Mouse (Mus musculus) thymus, postnatal 36 days (tissue): Measurements from ENCODE around the gene Slc9a9.

Experiments used
- DNase-seq, 2 experiments: peaks; one replicate each; pipeline ENCODE4 v3.0.0; 2022; ENCODE audit warnings: mixed read lengths in 2 of 2

Slc9a9 gene

DNA sequence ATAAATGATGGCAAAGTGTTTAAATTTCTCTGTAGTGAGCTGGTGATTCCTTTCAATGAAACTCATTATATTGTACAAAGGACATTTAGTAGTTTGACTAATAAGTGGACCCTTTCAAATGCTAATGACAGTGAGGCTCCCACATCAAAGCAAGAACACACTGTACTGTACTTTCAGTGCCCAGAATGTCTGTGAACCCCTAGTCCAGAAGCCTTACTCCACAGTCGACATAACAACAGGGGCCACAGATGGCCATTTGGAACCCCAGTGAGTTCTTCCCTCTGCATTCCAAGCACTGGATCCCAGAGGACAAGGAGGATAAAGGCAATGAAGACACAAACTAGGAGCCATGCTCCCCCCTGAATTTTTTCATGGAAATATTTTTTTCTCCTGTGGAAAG lies 299.4 kb downstream of the Slc9a9 start:
- DNase-seq: no peak

DNA sequence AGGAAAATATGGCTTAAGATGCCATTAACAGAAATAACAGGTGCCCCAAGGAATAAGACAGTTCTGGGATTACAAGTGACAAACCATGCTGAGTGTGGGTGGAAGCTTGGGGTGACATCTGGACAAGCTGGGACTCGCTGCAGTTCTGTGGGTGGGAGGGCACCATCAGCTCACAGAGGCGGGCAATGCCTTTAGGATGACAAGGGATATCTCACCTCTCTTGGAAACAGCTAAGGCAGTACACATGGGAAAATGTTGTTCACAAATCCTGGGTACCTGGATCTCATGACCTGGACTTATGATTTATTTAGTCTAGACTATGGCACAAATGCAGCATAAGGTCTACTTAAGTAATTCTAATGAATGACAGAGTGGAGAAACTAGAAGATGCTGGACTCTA lies 302.3 kb downstream of the Slc9a9 start:
- no peak for DNase-seq

DNA sequence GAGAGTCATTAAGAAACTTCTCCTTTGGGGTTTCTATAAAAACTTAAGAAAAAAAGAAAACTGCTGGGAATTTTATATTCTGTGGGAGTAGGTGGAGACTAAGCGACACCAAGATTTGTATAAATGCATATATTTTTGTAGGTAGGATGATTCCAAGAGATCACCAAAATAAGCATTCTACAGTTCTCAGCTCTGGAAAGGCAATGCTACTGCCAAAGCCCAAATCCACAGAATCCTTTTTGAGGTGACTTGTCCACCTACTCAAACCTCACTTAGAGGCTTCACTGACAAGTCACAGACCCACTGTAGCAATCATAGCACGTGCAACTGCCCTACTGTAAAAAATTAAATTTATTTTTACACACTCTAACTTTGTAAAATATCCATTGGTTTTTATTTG lies 303.0 kb downstream of the Slc9a9 start:
- DNase-seq: no peak

DNA sequence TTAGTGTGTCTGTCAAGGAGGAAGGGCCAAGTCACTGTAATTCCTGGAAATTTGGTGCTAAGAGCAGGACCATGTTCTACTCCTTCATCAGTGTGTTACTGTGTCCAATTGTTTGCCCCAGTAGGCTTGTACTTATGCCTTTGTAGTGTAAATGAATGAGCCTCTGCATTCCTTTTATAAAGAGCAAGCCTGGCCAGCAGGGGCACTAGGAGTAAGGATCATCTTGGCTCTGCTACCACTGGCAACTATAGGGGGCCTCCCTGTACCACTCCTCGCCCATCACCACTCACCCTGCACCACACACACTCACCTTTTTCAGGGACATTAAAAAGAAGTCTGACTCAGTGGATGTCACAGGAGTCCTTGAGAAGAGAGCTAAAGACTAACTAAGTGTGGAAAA lies 306.5 kb downstream of the Slc9a9 start:
- DNase-seq: no peak

GRCm38 (mm10) chr9:94993575-94993974 lies 323.9 kb downstream of the Slc9a9 start:
- no peak for DNase-seq

- DNase-seq: no peak
Measured at GRCm38 (mm10) chr9:95020136-95020706, 350.5 kb downstream of the Slc9a9 start.

- no peak for DNase-seq
Measured at GRCm38 (mm10) chr9:95034140-95034970, 364.6 kb downstream of the Slc9a9 start.

DNA sequence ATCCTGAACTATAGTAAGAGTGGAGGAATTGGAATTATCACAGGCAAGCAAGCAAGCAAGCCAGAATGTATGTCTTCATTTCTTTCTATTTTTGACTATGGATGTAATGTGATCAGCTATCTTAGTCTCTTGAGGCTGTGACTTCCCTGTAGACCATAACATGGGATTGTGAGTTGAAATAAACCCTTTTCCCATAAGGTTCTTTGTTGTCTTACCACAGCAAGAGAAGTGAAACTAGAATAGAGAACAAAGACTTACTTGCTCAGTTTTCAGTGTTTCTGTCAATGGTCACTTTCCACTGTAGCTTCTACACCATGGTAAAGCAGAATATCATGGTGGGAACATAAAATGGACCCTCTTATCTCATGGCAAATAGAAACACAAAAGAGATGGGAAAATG lies 366.5 kb downstream of the Slc9a9 start:
- no peak for DNase-seq

DNA sequence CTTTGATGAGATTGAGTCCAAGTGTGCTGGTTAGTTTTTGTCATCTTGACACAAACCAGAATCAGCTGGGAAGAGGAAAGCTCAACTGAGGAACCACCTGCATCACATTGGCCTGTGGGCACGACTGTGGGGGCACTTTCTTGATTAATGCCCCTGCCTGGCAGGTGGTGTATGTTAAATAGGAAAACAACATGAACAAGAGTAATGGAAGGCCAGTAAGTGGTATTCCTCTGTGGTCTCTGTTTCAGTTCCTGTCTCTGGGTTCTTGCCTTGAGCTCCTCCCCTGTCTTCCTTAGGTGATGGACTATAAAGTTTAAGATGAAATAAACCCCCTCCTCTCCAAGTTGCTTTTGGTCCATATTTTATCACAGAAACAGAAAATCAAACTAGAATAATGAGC lies 372.7 kb downstream of the Slc9a9 start:
- no peak for DNase-seq

- no peak for DNase-seq
Measured at GRCm38 (mm10) chr9:95052160-95052559, 382.5 kb downstream of the Slc9a9 start.

DNA sequence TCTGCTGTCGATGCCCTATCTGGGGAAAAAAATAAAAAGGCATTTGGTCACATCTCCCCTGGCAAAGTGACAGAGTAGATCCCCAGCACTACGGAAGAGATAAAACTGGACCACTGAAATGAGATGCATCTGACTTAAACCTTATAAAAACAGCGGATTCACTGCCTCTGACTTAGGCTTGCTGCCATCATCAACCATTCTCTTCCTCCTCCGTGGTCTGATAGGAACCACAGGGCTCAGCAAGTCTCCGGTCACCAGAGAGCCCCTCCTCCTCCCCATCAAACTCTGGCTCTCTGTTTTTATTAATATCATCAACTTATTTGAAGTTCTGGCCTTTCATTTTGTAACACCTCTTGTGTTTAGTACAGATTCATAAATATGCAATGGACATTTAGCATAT lies 383.5 kb downstream of the Slc9a9 start:
- no peak for DNase-seq

- DNase-seq: no peak
Measured at GRCm38 (mm10) chr9:95055843-95056242, 386.1 kb downstream of the Slc9a9 start.

DNA sequence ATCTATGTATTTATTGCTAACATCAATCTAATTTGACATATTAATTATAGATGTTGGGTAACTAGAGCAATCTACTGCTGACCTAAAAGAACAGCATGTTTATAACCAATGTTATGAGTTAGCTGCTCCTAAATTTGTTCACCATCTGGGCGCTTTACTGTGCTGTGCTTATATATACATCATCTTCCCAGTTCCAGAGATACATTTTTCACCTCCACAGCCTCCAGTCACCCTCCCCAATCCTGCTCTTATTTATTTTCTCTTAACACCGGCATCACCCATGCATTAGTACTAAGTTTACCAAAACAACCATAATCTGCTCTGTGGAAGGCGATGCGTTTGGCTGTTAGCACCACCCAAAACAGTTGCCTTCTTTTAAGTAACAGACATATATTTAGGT lies 391.0 kb downstream of the Slc9a9 start:
- no peak for DNase-seq

GRCm38 (mm10) chr9:95067037-95067436 lies 397.3 kb downstream of the Slc9a9 start:
- no peak for DNase-seq

DNA sequence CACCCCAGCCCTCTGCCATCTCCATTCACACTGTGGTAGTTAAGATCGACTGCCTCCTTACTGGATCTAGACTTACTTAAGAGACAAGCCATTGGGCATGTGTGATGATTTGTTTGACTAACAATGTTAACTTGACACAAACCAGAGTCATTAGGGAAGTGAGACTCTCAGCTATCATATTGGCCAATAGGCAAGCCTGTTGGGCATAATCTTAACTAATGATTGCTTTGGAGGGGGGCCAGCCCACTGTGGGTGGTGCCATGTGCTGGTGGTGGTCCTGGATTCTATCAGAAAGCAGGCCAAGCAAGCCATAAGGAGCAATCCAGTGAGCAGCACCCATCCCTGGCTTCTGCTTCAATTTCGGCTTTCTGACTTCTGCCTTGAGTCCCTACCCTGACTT lies 398.8 kb downstream of the Slc9a9 start:
- DNase-seq: no peak

- DNase-seq: no peak
Measured at GRCm38 (mm10) chr9:95070832-95071519, 401.3 kb downstream of the Slc9a9 start.

DNA sequence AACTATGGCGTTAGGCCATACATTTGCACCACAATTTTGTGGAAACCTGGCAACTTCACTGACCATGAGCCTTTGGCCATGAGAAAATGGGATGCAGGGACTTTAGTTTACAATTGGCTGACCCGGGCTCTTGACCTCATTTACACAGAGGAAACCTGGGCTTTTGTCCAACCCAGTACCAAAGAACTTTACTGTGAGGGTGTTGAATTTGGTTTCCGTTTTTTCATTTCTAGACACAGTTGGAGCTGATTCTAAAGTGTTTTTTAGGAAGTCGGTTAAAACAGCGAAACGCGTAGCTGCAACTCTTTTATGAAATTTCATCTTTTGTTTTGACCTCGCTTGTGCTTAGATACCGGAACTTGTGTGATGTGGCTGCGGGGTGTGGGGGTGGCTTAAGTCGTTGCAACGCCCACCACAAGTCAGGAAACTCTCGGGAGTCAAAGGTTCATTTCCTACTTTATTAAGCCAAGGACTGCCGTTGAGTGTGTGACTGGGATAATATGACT lies 402.8 kb downstream of the Slc9a9 start:
- peak; percentile 61 to 67 for DNase-seq

DNA sequence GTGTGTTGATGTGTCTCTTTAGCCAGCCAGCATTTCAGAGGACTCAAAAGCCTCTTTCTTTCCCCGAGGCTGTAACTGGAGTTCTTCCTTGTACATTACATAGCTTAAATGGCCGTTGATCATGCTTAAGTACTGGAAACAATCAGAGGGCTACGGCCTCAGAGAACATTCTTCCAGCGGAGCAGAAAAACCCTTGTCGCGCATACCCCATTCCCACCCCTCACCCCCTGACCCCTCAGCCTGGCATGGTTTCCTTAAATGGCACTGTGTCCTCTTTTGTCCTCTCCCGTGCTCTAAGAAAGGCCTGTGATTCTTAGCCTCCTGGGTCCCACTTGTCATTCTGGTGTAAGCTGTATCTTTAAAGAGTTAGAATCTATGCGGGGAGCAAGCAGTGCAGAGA lies 404.0 kb downstream of the Slc9a9 start:
- DNase-seq: no peak

GRCm38 (mm10) chr9:95075856-95076255 lies 406.1 kb downstream of the Slc9a9 start:
- DNase-seq: no peak

DNA sequence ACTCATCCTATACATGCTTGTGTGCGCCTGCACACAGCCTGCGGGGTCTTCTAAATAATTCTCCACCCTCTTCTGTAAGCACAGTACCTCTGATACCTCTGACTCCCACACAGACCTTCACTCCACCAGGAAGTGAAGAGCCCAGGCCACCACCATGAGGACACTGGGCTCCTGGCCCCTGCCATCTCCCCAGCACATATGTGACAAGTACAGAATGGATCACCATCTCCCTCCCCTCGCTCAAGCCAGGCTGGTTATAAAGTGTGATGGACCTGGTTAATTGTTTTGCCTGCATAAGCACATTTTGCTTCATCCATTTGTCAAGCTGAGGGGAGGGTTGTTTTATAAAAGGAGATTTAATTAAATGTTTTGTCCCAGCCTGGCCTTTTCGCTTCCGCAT lies 408.2 kb downstream of the Slc9a9 start:
- DNase-seq: no peak

- DNase-seq: no peak
Measured at GRCm38 (mm10) chr9:95078626-95079025, 408.9 kb downstream of the Slc9a9 start.

- DNase-seq: no peak
Measured at GRCm38 (mm10) chr9:95079951-95080350, 410.2 kb downstream of the Slc9a9 start.

DNA sequence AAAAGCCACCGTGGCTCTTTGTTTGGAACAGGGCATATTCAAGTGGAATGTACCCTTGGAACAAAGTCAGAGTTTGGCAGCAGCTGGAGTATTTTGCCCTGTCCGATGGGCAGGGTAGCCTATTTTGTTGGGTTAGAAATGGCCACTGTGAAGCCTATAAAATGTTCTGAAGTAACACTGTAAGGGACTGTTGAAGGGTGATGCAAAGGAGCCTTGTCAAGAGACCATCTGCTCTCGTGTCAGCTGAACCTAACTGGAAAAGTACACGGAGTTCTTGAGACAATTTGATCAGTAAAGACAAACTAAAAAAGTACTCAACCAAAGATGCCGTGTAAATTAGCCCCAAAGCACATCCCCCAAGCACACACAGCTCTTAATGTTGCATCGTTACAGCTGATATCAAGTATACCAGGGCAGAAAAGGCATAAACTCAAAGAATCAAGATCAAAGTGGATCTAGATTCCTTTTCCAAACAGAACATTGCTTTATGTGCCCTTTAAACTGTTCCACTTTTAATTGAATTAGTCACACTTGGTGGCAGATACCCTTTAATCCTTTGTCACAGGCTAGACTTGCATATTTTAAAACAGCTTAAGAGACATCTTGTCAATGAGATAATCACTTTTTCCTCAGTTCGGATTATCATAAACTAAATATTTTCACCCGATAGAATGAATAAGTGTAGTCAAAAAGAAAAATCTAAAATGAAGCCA lies 416.6 kb downstream of the Slc9a9 start:
- no peak for DNase-seq
